Mouse (Mus musculus) hindbrain, postnatal 0 days (tissue): Measurements from ENCODE around the gene Rab19. TPM values are rescaled to one million over a fixed set of nuclear protein-coding genes. Genes with fewer than 3 reads are reported as not detected.

Experiments
- ATAC-seq: fragments of 200-750 bp; cut with Nextera tagmentation; 2 replicates; pipeline ENCODE4 v1.8.0; 2017; ENCODE audit warnings: mild to moderate bottlenecking, moderate TSS enrichment, moderate library complexity
- DNase-seq: peaks from one replicate; pipeline ENCODE4 v3.0.0-alpha.2; 2015; ENCODE audit warnings: low spot score
- H3K27ac ChIP-seq: fragments of 300-500 bp; sonication (generic); 2 replicates; pipeline ENCODE4 v1.5.1; 2014; ENCODE audit warnings: mild to moderate bottlenecking
- H3K27me3 ChIP-seq: fragments of 300-500 bp; sonication (generic); 2 replicates; pipeline ENCODE4 v1.6.1; 2014; ENCODE audit warnings: low read length, mixed read lengths; ENCODE audit not compliant: insufficient read depth
- H3K36me3 ChIP-seq: fragments of 300-500 bp; sonication (generic); 2 replicates; pipeline ENCODE4 v1.6.1; 2014; ENCODE audit warnings: low read length, mixed read lengths; ENCODE audit not compliant: insufficient read depth
- H3K4me1 ChIP-seq: fragments of 300-500 bp; sonication (generic); 2 replicates; pipeline ENCODE4 v1.6.1; 2014; ENCODE audit warnings: antibody characterized with exemption, low read length, mixed read lengths; ENCODE audit not compliant: insufficient read depth
- H3K4me2 ChIP-seq: fragments of 300-500 bp; sonication (generic); 2 replicates; pipeline ENCODE4 v1.6.1; 2014; ENCODE audit warnings: low read depth, mild to moderate bottlenecking, low read length, moderate library complexity, mixed read lengths
- H3K4me3 ChIP-seq: fragments of 300-500 bp; sonication (generic); 2 replicates; pipeline ENCODE4 v1.5.1; 2014; ENCODE audit warnings: low read length
- H3K9ac ChIP-seq: fragments of 300-500 bp; sonication (generic); replicated peaks from 2 replicates; pipeline ENCODE4 v1.6.1; 2014; ENCODE audit warnings: mild to moderate bottlenecking, low read length, moderate library complexity, mixed read lengths
- H3K9me3 ChIP-seq: fragments of 300-500 bp; sonication (generic); 2 replicates; pipeline ENCODE4 v1.6.1; 2016; ENCODE audit warnings: low read length, mixed read lengths
- CTCF ChIP-seq: IDR thresholded peaks from 2 replicates; pipeline ENCODE4 v1.5.1; 2016; ENCODE audit warnings: antibody characterized with exemption, control low read depth, low read depth
- WGBS: fragments of 180-500 bp; shearing (Covaris S2); extraction: QIAGEN DNeasy Blood & Tissue Kit; methylation state at CpG from one replicate; pipeline ENCODE4 v1.1.7; 2014; 5-methylcytosine and 5-hydroxymethylcytosine counted together
- polyA plus RNA-seq: library from polyadenylated mRNA; unstranded; fragments of >200 nt; fragmentation: Nextera tagmentation; extraction: Ambion mirVana; gene quantifications from 2 replicates; pipeline ENCODE4 v1.2.1, GENCODE M21; 2015
- total RNA-seq: library from RNA; depleted of rRNA; stranded (reverse); fragments of >200 nt; gene quantifications from 2 replicates; pipeline ENCODE4 v1.2.3, GENCODE M21; 2014

Rab19 gene
- total and polyA plus RNA-seq, 2 experiments from 2014 or later = 0.33 to 0.47 TPM

GRCm38 (mm10) chr6:39419386-39419850 lies 38.4 kb downstream of the Rab19 start:
- Histone ChIP-seq H3K9me3 (no peaks in the 10 kb centered on the region), H3K9ac (peak overlapping the region; percentile 97), H3K4me2 (peak overlapping the region; percentile 67), H3K4me1 (no peaks in the 10 kb centered on the region; the same call in 1 of the 2 replicates), H3K36me3 (no peaks in the 10 kb centered on the region), H3K4me3 (peak overlapping the region; percentile 97), H3K27me3 (no peaks in the 10 kb centered on the region), H3K27ac (peak overlapping the region; percentile 96)
- DNase-seq = peak; percentile 65
- no peak for TF ChIP-seq CTCF
- no peak; the same call in 1 of the 2 replicates for ATAC-seq
- under 1% methylated on average over 43 of the region's 43 CpGs for WGBS

GRCm38 (mm10) chr6:39419851-39420721 lies 39.1 kb downstream of the Rab19 start, which contains the start of gene Mkrn1:
Gene Mkrn1 (minus strand): TSS chr6:39420462.
- 1% methylated on average over 65 of the region's 82 CpGs for WGBS
- H3K27ac ChIP-seq = peak within 1 kb of the TSS; percentile 96
- TF ChIP-seq CTCF = no peak
- no peaks in the 10 kb centered on the region; the same call in 1 of the 2 replicates for H3K4me1 ChIP-seq
- H3K4me2 ChIP-seq = peak within 1 kb of the TSS; percentile 67
- ATAC-seq (peak; percentile 96), DNase-seq (peak; percentile 94)
- H3K9ac ChIP-seq = peak within 1 kb of the TSS; percentile 97
- no peaks in the 10 kb centered on the region for H3K36me3 ChIP-seq
- H3K9me3 ChIP-seq = no peaks in the 10 kb centered on the region
- H3K27me3 ChIP-seq = no peaks in the 10 kb centered on the region
- H3K4me3 ChIP-seq = peak within 1 kb of the TSS; percentile 97

DNA sequence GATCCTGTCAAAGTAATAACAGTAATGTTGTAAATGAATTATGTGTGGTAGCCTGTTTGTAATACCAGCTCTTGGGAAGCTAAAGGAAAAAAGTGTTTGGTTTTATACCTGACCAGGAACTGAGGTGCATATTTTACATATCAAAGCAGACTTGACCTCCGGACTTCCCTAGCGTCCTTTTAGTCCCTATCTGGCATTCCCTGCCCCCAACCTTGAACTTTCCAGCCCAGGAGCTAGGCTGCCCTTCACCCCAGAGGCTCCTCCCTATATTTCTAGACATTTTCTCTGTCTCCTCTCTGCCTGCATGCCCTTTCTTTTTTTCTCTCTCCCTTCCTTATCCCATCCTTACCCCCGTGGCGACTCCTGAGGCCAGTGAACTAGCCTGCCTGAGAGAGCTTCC lies 39.9 kb downstream of the Rab19 start:
- 41% methylated on average over 4 of the region's 4 CpGs for WGBS
- H3K4me2 ChIP-seq = peak overlapping the region; percentile 67
- H3K9me3 ChIP-seq = no peaks in the 10 kb centered on the region
- H3K27ac ChIP-seq = peak overlapping the region; percentile 96; the same call in 1 of the 2 replicates
- no peaks in the 10 kb centered on the region for H3K27me3 ChIP-seq
- no peaks in the 10 kb centered on the region; the same call in 1 of the 2 replicates for H3K4me1 ChIP-seq
- H3K4me3 ChIP-seq = peak overlapping the region; percentile 97
- DNase-seq (no peak), ATAC-seq (no peak)
- H3K9ac ChIP-seq = no peak overlapping the region
- no peak for TF ChIP-seq CTCF
- no peaks in the 10 kb centered on the region for H3K36me3 ChIP-seq

- DNase-seq (no peak), ATAC-seq (no peak)
- H3K27me3 ChIP-seq = no peaks in the 10 kb centered on the region
- H3K4me1 ChIP-seq = no peaks in the 10 kb centered on the region; the same call in 1 of the 2 replicates
- no peaks in the 10 kb centered on the region for H3K36me3 ChIP-seq
- no peak overlapping the region for H3K9ac ChIP-seq
- H3K4me2 ChIP-seq = no peak overlapping the region
- no peaks in the 10 kb centered on the region for H3K9me3 ChIP-seq
- no peak for TF ChIP-seq CTCF
- no peak overlapping the region for H3K27ac ChIP-seq
- WGBS = 62% methylated on average over 6 of the region's 6 CpGs
- H3K4me3 ChIP-seq = no peak overlapping the region
Observed at GRCm38 (mm10) chr6:39423130-39423551, 42.2 kb downstream of the Rab19 start.

DNA sequence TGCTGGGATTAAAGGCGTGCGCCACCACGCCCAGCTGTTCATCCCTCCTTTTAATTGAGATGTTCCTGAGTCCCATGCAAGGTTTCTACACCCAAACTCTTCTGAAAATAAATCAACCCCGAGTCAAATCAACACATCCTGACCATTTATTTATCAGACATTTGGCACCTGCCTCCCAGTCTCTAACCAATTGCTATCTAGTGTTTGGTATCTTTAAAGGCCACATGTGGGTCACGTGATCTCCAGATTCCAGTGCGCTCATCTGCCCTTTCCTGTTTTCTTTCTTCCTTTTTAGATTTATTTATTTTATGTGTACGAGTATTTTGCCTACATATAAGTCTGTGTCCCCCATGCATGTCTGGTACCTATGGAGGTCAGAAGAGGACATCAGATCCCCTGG lies 42.7 kb downstream of the Rab19 start:
- Histone ChIP-seq H3K9ac (no peak overlapping the region), H3K9me3 (no peaks in the 10 kb centered on the region), H3K4me3 (no peak overlapping the region), H3K27me3 (no peaks in the 10 kb centered on the region), H3K4me1 (no peaks in the 10 kb centered on the region; the same call in 1 of the 2 replicates), H3K4me2 (no peak overlapping the region), H3K36me3 (no peaks in the 10 kb centered on the region), H3K27ac (no peak overlapping the region)
- ATAC-seq = no peak
- no peak for TF ChIP-seq CTCF
- WGBS = 95% methylated on average over 7 of the region's 7 CpGs
- no peak for DNase-seq

GRCm38 (mm10) chr6:39425181-39425580 lies 44.2 kb downstream of the Rab19 start:
- ATAC-seq (no peak), DNase-seq (no peak)
- no peak overlapping the region for H3K9ac ChIP-seq
- H3K4me3 ChIP-seq = no peak overlapping the region
- no peak overlapping the region for H3K27ac ChIP-seq
- TF ChIP-seq CTCF = no peak
- 93% methylated on average over 2 of the region's 2 CpGs for WGBS
- H3K4me1 ChIP-seq = no peaks in the 10 kb centered on the region
- H3K9me3 ChIP-seq = no peaks in the 10 kb centered on the region
- no peak overlapping the region for H3K4me2 ChIP-seq
- H3K27me3 ChIP-seq = no peaks in the 10 kb centered on the region
- H3K36me3 ChIP-seq = no peaks in the 10 kb centered on the region

DNA sequence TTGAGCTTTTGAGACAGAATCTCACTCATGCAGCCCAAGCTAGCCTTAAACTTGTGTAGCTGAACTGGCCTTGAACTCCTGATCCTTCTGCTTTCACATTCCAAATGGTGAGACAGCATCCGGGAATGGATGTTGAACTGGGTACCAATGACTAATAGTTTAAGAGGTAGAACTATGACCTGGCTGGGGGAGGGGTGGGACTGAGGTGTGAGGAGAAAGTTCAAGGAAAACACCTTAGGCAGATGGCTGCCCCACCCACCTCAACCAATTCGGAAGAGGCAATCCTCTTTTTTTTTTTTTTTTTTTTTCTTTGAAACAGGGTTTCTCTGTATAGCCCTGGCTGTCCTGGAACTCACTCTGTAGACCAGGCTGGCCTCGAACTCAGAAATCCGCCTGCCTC lies 45.8 kb downstream of the Rab19 start:
- DNase-seq (no peak), ATAC-seq (no peak)
- WGBS = 95% methylated on average over 4 of the region's 4 CpGs
- Histone ChIP-seq H3K36me3 (no peaks in the 10 kb centered on the region), H3K4me2 (no peak overlapping the region), H3K27me3 (no peaks in the 10 kb centered on the region), H3K9me3 (no peaks in the 10 kb centered on the region), H3K4me1 (no peaks in the 10 kb centered on the region), H3K9ac (no peak overlapping the region), H3K27ac (no peak overlapping the region), H3K4me3 (no peak overlapping the region)
- TF ChIP-seq CTCF = no peak
